18 mouse cellular contexts compared by ENCODE assay signal in genomic region chr10:91131565-91131964, GRCm38 (mm10).
"Had no signal": no experiment of that assay in that cellular context is flagged by ENCODE, and none has a peak within 500 bp of the region (broad histone marks: within the 10 kb centered on the region; RNA-seq: fewer than 3 reads in every experiment).

No protein-coding gene starts in this region.

- H3K36me3 ChIP-seq: kidney, embryonic 15.5 days had no signal

- DNase-seq: kidney, adult 8-10 months; kidney, postnatal 10 days; kidney, postnatal 36 days; layer of hippocampus, adult 9-11 months; liver, postnatal 0 days; lung, embryonic 14.5 days; lung, postnatal 10 days; lung, postnatal 4 days; midbrain, embryonic 14.5 days; right cerebral cortex, adult 18-20 months; right cerebral cortex, postnatal 14 days; right cerebral cortex, postnatal 4 days; thymus, adult 2 months; thymus, postnatal 14 days had no signal

- H3K4me3 ChIP-seq: kidney, embryonic 15.5 days; layer of hippocampus, adult 2 months had no signal

- H3K9ac ChIP-seq: kidney, embryonic 15.5 days; liver, embryonic 14.5 days; liver, postnatal 0 days; lung, embryonic 14.5 days had no signal

- H3K27ac ChIP-seq: kidney, embryonic 15.5 days; layer of hippocampus, adult 2 months; liver, embryonic 14.5 days had no signal

- H3K9me3 ChIP-seq: kidney, embryonic 15.5 days had no signal

- H3K27me3 ChIP-seq: kidney, embryonic 15.5 days had no signal

- H3K4me2 ChIP-seq: kidney, embryonic 15.5 days; lung, embryonic 14.5 days; midbrain, embryonic 11.5 days had no signal

- ATAC-seq: liver, postnatal 0 days had no signal
